10 mouse cellular contexts compared by ENCODE assay signal in genomic region chr14:28980482-28980881, GRCm38 (mm10). TPM values are rescaled to one million over a fixed set of nuclear protein-coding genes. Genes with fewer than 3 reads are reported as not detected.
A peak's percentile ranks its signal among the peaks of the same experiment; 100 is the strongest.
DNase-seq lines count a peak whose midpoint lies in the region; ATAC-seq and TF ChIP-seq lines count a peak whose summit lies in the region.
"Had no signal": no experiment of that assay in that cellular context is flagged by ENCODE, and none has a peak within 500 bp of the region (broad histone marks: within the 10 kb centered on the region; RNA-seq: fewer than 3 reads in every experiment).

No protein-coding gene starts in this region.

- H3K4me1 ChIP-seq in kidney, embryonic 14.5 days (ENCODE audit: control insufficient read depth, insufficient read depth, low read length), result no peaks in the 10 kb centered on the region
- no peaks in the 10 kb centered on the region for H3K4me1 ChIP-seq in ES-Bruce4 (ENCODE audit: control insufficient read depth, insufficient read depth, low read length)
- no peaks in the 10 kb centered on the region for H3K4me1 ChIP-seq in embryonic facial prominence, embryonic 11.5 days (ENCODE audit: control insufficient read depth, insufficient read depth, low read length)

- TF ChIP-seq EP300 in ES-Bruce4 (IDR thresholded peaks at IDR 0.05; ENCODE audit: insufficient read depth, low read depth, low read length), result no peak

- no peak overlapping the region for H3K4me2 ChIP-seq in kidney, embryonic 14.5 days (replicated peaks; ENCODE audit: low read depth, low read length)
- H3K4me2 ChIP-seq in embryonic facial prominence, embryonic 11.5 days (ENCODE audit: low read depth, low read length), result no peak overlapping the region
- H3K4me2 ChIP-seq: limb, embryonic 15.5 days had no signal

- H3K4me3 ChIP-seq in kidney, embryonic 14.5 days (ENCODE audit: low read length), result no peak overlapping the region
- no peak overlapping the region for H3K4me3 ChIP-seq in ES-Bruce4 (ENCODE audit: low read depth, low read length)
- no peak overlapping the region for H3K4me3 ChIP-seq in embryonic facial prominence, embryonic 11.5 days (ENCODE audit: low read depth, low read length)
- H3K4me3 ChIP-seq: gastrocnemius, adult 2 months; limb, embryonic 15.5 days had no signal

- no peak for TF ChIP-seq POLR2A in ES-Bruce4 (IDR thresholded peaks at IDR 0.05; ENCODE audit: insufficient read depth, low read length)

- H3K27me3 ChIP-seq in kidney, embryonic 14.5 days (ENCODE audit: control insufficient read depth, insufficient read depth, low read length), result no peaks in the 10 kb centered on the region
- H3K27me3 ChIP-seq in ES-Bruce4 (ENCODE audit: control insufficient read depth, insufficient read depth, low read length, poor library complexity, severe bottlenecking), result no peaks in the 10 kb centered on the region
- H3K27me3 ChIP-seq in embryonic facial prominence, embryonic 11.5 days (ENCODE audit: control insufficient read depth, insufficient read depth, low read length), result no peaks in the 10 kb centered on the region
- H3K27me3 ChIP-seq: limb, embryonic 15.5 days had no signal

- H3K9me3 ChIP-seq in kidney, embryonic 14.5 days (ENCODE audit: control insufficient read depth, low read length), result no peaks in the 10 kb centered on the region
- no peaks in the 10 kb centered on the region for H3K9me3 ChIP-seq in ES-Bruce4 (replicated peaks; ENCODE audit: control insufficient read depth, insufficient read depth, low read length, poor library complexity, severe bottlenecking)
- H3K9me3 ChIP-seq in embryonic facial prominence, embryonic 11.5 days (replicated peaks; ENCODE audit: control insufficient read depth, low read length), result no peaks in the 10 kb centered on the region
- H3K9me3 ChIP-seq: limb, embryonic 15.5 days had no signal

- no peak overlapping the region for H3K27ac ChIP-seq in kidney, embryonic 14.5 days (ENCODE audit: low read depth, low read length)
- no peak overlapping the region for H3K27ac ChIP-seq in ES-Bruce4 (ENCODE audit: insufficient read depth, low read length)
- no peak overlapping the region for H3K27ac ChIP-seq in embryonic facial prominence, embryonic 11.5 days (replicated peaks; ENCODE audit: low read depth, low read length)
- H3K27ac ChIP-seq: limb, embryonic 15.5 days had no signal

- peak; percentile 16 for TF ChIP-seq CTCF in ES-Bruce4 (IDR thresholded peaks at IDR 0.05; ENCODE audit: low read depth, low read length)

- H3K9ac ChIP-seq in kidney, embryonic 14.5 days (ENCODE audit: low read depth, low read length), result no peak overlapping the region
- no peak overlapping the region for H3K9ac ChIP-seq in ES-Bruce4 (ENCODE audit: low read depth, poor library complexity, severe bottlenecking)
- no peak overlapping the region for H3K9ac ChIP-seq in embryonic facial prominence, embryonic 11.5 days (replicated peaks; ENCODE audit: low read length)
- H3K9ac ChIP-seq: limb, embryonic 15.5 days had no signal

- H3K36me3 ChIP-seq in kidney, embryonic 14.5 days (ENCODE audit: control insufficient read depth, insufficient read depth, low read length), result no peaks in the 10 kb centered on the region
- H3K36me3 ChIP-seq in ES-Bruce4 (ENCODE audit: control insufficient read depth, insufficient read depth, low read length, poor library complexity, severe bottlenecking), result no peaks in the 10 kb centered on the region
- no peaks in the 10 kb centered on the region for H3K36me3 ChIP-seq in embryonic facial prominence, embryonic 11.5 days (replicated peaks; ENCODE audit: control insufficient read depth, insufficient read depth, low read depth, low read length)
- H3K36me3 ChIP-seq: limb, embryonic 15.5 days had no signal

- DNase-seq in kidney, postnatal 10 days, result peak; percentile 42
- DNase-seq in 416B (ENCODE audit: low read depth), result peak; percentile 1
- DNase-seq in embryonic facial prominence, embryonic 11.5 days (ENCODE audit: low spot score), result peak; percentile 61
- DNase-seq in urinary bladder, postnatal 4 days (ENCODE audit: low spot score in 2 of 2), result no peak
- DNase-seq in urinary bladder, adult 2 months (ENCODE audit: low spot score), result no peak
- DNase-seq: thymus, postnatal 14 days had no signal

- 39% methylated on average over 3 of the region's 3 CpGs for WGBS in kidney, embryonic 14.5 days
- 23% methylated on average over 3 of the region's 3 CpGs for WGBS in embryonic facial prominence, embryonic 11.5 days

- no peak for ATAC-seq in kidney, embryonic 14.5 days (ENCODE audit: low FRiP score, low TSS enrichment)
- no peak for ATAC-seq in embryonic facial prominence, embryonic 11.5 days (replicated peaks; ENCODE audit: insufficient number of reproducible peaks, low FRiP score, low TSS enrichment, low read depth)

RNA-seq across cellular contexts. Expression of gene Lrtm1, which starts 37.5 kb away (rescaled TPM):
- 0.03 and 0.09 TPM in 2 replicates for polyA plus RNA-seq in kidney, embryonic 14.5 days (2014; fragmentation: Nextera tagmentation; extraction: Ambion mirVana)
- polyA plus RNA-seq in ES-Bruce4 (2011; ENCODE audit: insufficient read depth, insufficient read length, low read depth, missing spikeins), result 0.09 and 0.10 TPM in 2 replicates
- polyA plus RNA-seq in embryonic facial prominence, embryonic 11.5 days (2014; fragmentation: Nextera tagmentation; extraction: Ambion mirVana), result 0.18 and 0.32 TPM in 2 replicates
- polyA plus RNA-seq in urinary bladder, adult 2 months (2012; rRNA removed), result 0.01 and 0.08 TPM in 2 replicates

Comparison
In these comparisons a context has a peak if more than half of its experiments do, and no peak if none do; other contexts are left out.
1. DNase-seq: peak in kidney, postnatal 10 days (single experiment), 416B (single experiment) and embryonic facial prominence, embryonic 11.5 days (single experiment); none in urinary bladder, postnatal 4 days (0 of 2) and urinary bladder, adult 2 months (single experiment).